Mouse (Mus musculus): Measurements from ENCODE around the gene Ctxn1.

GRCm38 (mm10) chr8:4239193-4239890 is 19.7 kb downstream of the Ctxn1 start:
- TF ChIP-seq ZNF384 (IDR thresholded peaks at IDR 0.05; ENCODE audit: low read depth, low read length) = no peak
- TF ChIP-seq SIN3A (IDR thresholded peaks at IDR 0.05; ENCODE audit: low read length) = peak; percentile 18; the same call in 1 of the 2 replicates
- TF ChIP-seq POLR2A (IDR thresholded peaks at IDR 0.05; ENCODE audit: low read depth, low read length) = no peak
- TF ChIP-seq USF1 (IDR thresholded peaks at IDR 0.05; ENCODE audit: low read depth, low read length) = no peak
- no peak for TF ChIP-seq POLR2AphosphoS2 (IDR thresholded peaks at IDR 0.05; ENCODE audit: low read depth, low read length)
- TF ChIP-seq ELF1 (IDR thresholded peaks at IDR 0.05; ENCODE audit: low read depth, low read length) = no peak
- TF ChIP-seq CTCF (conservative IDR thresholded peaks at IDR 0.05 in 1 of 2, IDR thresholded peaks at IDR 0.05 in 1 of 2; ENCODE audit: low read depth in 2 of 2, low read length in 2 of 2) = no peak
